Mouse (Mus musculus) bone marrow macrophage, adult 2 months (primary cell): ENCODE measurements around the gene Syt6. TPM values are rescaled to one million over a fixed set of nuclear protein-coding genes. Genes with fewer than 3 reads are reported as not detected.

Source experiments
- H3K27ac ChIP-seq: 2 replicates; pipeline ENCODE4 v1.5.1; 2012; ENCODE audit warnings: low read depth, low read length; ENCODE audit not compliant: insufficient read depth
- H3K4me1 ChIP-seq: 2 replicates; pipeline ENCODE4 v1.6.1; 2012; ENCODE audit warnings: low read length; ENCODE audit not compliant: control insufficient read depth, insufficient read depth
- H3K4me3 ChIP-seq: 2 replicates; pipeline ENCODE4 v1.5.1; 2012; ENCODE audit warnings: mild to moderate bottlenecking, low read length, moderate library complexity; ENCODE audit not compliant: insufficient read depth
- CTCF ChIP-seq: IDR thresholded peaks from 2 replicates; pipeline ENCODE4 v1.5.1; 2012; ENCODE audit warnings: low read depth, mild to moderate bottlenecking, low read length, moderate library complexity
- POLR2A ChIP-seq: IDR thresholded peaks from 2 replicates; pipeline ENCODE4 v1.6.1; 2012; ENCODE audit warnings: mild to moderate bottlenecking, low read depth, low read length, borderline replicate concordance
- polyA plus RNA-seq: library from polyadenylated mRNA; stranded (reverse); fragments of >200 nt; gene quantifications from 2 replicates; pipeline ENCODE4 v1.2.4, GENCODE M21; 2012; ENCODE audit not compliant: missing spikeins, insufficient read depth, insufficient read length

Syt6 gene
- polyA plus RNA-seq: not detected in 2 replicates

- no peak within 1 kb of the TSS for H3K27ac ChIP-seq
- H3K4me1 ChIP-seq: no peaks in the 10 kb centered on the region
- H3K4me3 ChIP-seq: peak within 1 kb of the TSS; percentile 43
- TF ChIP-seq POLR2A (no peak), CTCF (no peak)
Observed at GRCm38 (mm10) chr3:103575156-103575892, at the start of gene Syt6. Gene Syt6 (plus strand): TSS chr3:103575231.

GRCm38 (mm10) chr3:103526201-103526704, 48.8 kb upstream of the Syt6 start:
- H3K4me1 ChIP-seq: peaks cover 12% of the 10 kb centered on the region
- TF ChIP-seq CTCF (no peak), POLR2A (no peak)
- no peak overlapping the region for H3K4me3 ChIP-seq
- no peak overlapping the region for H3K27ac ChIP-seq

- TF ChIP-seq POLR2A (no peak), CTCF (no peak)
- peaks cover 12% of the 10 kb centered on the region for H3K4me1 ChIP-seq
- no peak overlapping the region for H3K27ac ChIP-seq
- H3K4me3 ChIP-seq: no peak overlapping the region
Observed at GRCm38 (mm10) chr3:103526864-103527263, 48.2 kb upstream of the Syt6 start.

GRCm38 (mm10) chr3:103534036-103534435, 41.0 kb upstream of the Syt6 start:
- H3K4me3 ChIP-seq: no peak overlapping the region
- H3K4me1 ChIP-seq: no peaks in the 10 kb centered on the region
- TF ChIP-seq CTCF (no peak), POLR2A (no peak)
- no peak overlapping the region for H3K27ac ChIP-seq

GRCm38 (mm10) chr3:103535207-103535606, 39.8 kb upstream of the Syt6 start:
- TF ChIP-seq CTCF (no peak), POLR2A (no peak)

GRCm38 (mm10) chr3:103539148-103539547, 35.9 kb upstream of the Syt6 start:
- H3K4me3 ChIP-seq: no peak overlapping the region
- no peaks in the 10 kb centered on the region for H3K4me1 ChIP-seq
- no peak for TF ChIP-seq POLR2A
- no peak for TF ChIP-seq CTCF
- no peak overlapping the region for H3K27ac ChIP-seq

More at GRCm38 (mm10) chr3:103535207-103535606, 39.8 kb upstream of the Syt6 start:
- H3K4me3 ChIP-seq: no peak overlapping the region
- H3K4me1 ChIP-seq: no peaks in the 10 kb centered on the region
- no peak overlapping the region for H3K27ac ChIP-seq

GRCm38 (mm10) chr3:103546166-103546565, 28.9 kb upstream of the Syt6 start:
- TF ChIP-seq CTCF (no peak), POLR2A (no peak)
- H3K4me3 ChIP-seq: no peak overlapping the region
- no peak overlapping the region for H3K27ac ChIP-seq
- no peaks in the 10 kb centered on the region for H3K4me1 ChIP-seq

- Histone ChIP-seq H3K4me1 (no peaks in the 10 kb centered on the region), H3K27ac (no peak overlapping the region), H3K4me3 (no peak overlapping the region)
- no peak for TF ChIP-seq POLR2A
- TF ChIP-seq CTCF: no peak
Observed at GRCm38 (mm10) chr3:103546626-103547025, 28.4 kb upstream of the Syt6 start.

- no peak overlapping the region for H3K4me3 ChIP-seq
- H3K4me1 ChIP-seq: no peaks in the 10 kb centered on the region
- no peak for TF ChIP-seq CTCF
- no peak for TF ChIP-seq POLR2A
- no peak overlapping the region for H3K27ac ChIP-seq
Observed at GRCm38 (mm10) chr3:103550236-103550635, 24.8 kb upstream of the Syt6 start.

- Histone ChIP-seq H3K27ac (no peak overlapping the region), H3K4me3 (no peak overlapping the region), H3K4me1 (0 out of 2 replicates have a peak, but pooled peaks cover 2% of the 10 kb centered on the region)
- no peak for TF ChIP-seq POLR2A
- TF ChIP-seq CTCF: no peak
Observed at GRCm38 (mm10) chr3:103567226-103567625, 7.8 kb upstream of the Syt6 start.

- no peak for TF ChIP-seq CTCF
- no peak for TF ChIP-seq POLR2A
- H3K4me1 ChIP-seq: no peaks in the 10 kb centered on the region
- H3K27ac ChIP-seq: no peak overlapping the region
- no peak overlapping the region for H3K4me3 ChIP-seq
Observed at GRCm38 (mm10) chr3:103572526-103572925, 2.5 kb upstream of the Syt6 start.
